Mouse (Mus musculus): Measurements from ENCODE around the gene Nphs1. TPM values are rescaled to one million over a fixed set of nuclear protein-coding genes. Genes with fewer than 3 reads are reported as not detected.

Nphs1 gene
- total and polyA plus RNA-seq, 3 experiments: 1.2 to 2.3 TPM; not detected in 1

DNA sequence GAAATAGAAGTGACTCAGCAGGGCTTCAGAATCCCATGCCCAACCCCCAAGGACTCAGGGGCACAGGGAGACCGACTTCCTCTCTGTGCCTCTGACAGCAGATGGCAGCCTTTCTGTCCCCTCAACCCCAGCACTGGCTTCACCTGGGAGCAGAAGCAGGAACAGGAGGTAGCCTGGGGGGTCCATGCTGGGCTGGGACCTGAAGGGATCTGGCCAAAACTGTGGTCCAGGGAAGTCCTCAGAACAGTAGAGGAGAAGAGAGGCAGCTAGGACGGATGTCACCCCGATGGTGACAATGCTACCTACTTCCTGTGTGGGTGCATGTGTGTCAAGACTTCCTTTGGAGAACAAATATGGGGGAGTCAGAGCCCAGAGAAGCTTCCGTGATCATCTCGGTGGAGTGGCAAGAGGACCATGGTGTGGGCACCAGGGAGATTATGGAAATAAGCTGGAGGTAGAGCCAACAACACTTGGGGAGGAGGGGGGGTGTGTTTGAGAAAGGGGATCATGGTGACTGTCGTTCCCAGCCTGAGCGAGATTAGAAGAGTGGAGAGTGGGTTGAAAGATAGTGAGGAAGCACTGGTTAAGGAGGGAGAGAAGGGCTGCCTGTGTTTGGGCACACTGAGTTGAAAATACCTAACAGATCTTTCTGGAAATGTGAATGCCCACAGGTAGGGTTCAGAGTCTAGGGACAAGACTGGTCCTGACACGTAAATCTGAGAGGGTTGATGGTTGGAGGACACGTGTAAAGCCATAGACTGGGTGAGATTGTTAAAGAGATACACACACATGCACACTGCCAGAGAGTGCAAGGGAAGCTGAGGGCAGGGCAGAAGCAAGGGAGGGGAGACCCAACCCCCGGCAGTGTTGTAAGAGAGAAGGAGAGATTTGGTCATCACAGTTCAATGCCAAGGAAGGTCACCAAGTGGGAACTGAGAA lies 38.3 kb upstream of the Nphs1 start, which contains the start of gene Hcst:
Gene Hcst (minus strand): TSS at position 294 of the 939 bp plus-strand sequence.
- H3K27me3 ChIP-seq (ENCODE audit: control insufficient read depth in 1 of 2, insufficient read depth in 2 of 2, low read length in 2 of 2): no peaks in the 10 kb centered on the region
- TF ChIP-seq CHD2 (IDR thresholded peaks at IDR 0.05; ENCODE audit: low read length): peak; percentile 55
- TF ChIP-seq ZMIZ1 (IDR thresholded peaks at IDR 0.05; ENCODE audit: low read depth, low read length): peak; percentile 63; the same call in 1 of the 2 replicates
- peak in 2 of 3 experiments; percentile 46 to 47; a peak in 3 of 6 replicates for TF ChIP-seq CTCF (IDR thresholded peaks at IDR 0.05 in 2 of 3, conservative IDR thresholded peaks at IDR 0.05 in 1 of 3; ENCODE audit: control insufficient read depth in 1 of 3, insufficient read depth in 1 of 3, low read depth in 2 of 3, low read length in 3 of 3, poor library complexity in 1 of 3, severe bottlenecking in 1 of 3)
- no peak for TF ChIP-seq KAT2A (conservative IDR thresholded peaks at IDR 0.05; ENCODE audit: low read depth, low read length)
- 0 out of 2 replicates have a peak, but pooled peaks have one; percentile 63 for TF ChIP-seq GABPA (IDR thresholded peaks at IDR 0.05; ENCODE audit: low read depth, low read length)
- peak; percentile 67 for TF ChIP-seq HCFC1 (IDR thresholded peaks at IDR 0.05; ENCODE audit: low read depth, low read length)
- TF ChIP-seq EP300 (IDR thresholded peaks at IDR 0.05; ENCODE audit: low read depth in 1 of 2, low read length in 2 of 2): peak; percentile 34 to 65
- 0 out of 2 replicates have a peak, but pooled peaks have one; percentile 27 for TF ChIP-seq GATA1 (IDR thresholded peaks at IDR 0.05; ENCODE audit: low read depth, low read length)
- peak; percentile 74 for TF ChIP-seq NELFE (IDR thresholded peaks at IDR 0.05; ENCODE audit: low read depth, low read length)
- TF ChIP-seq SIN3A (IDR thresholded peaks at IDR 0.05; ENCODE audit: low read length): peak; percentile 72
- TF ChIP-seq ELF1 (IDR thresholded peaks at IDR 0.05; ENCODE audit: low read depth, low read length): peak; percentile 59
- TF ChIP-seq E2F4 (IDR thresholded peaks at IDR 0.05; ENCODE audit: borderline replicate concordance, low read depth, low read length): no peak
- TF ChIP-seq MYC (IDR thresholded peaks at IDR 0.05; ENCODE audit: low read depth, low read length): peak; percentile 33
- 0 out of 2 replicates have a peak, but pooled peaks have one; percentile 48 for TF ChIP-seq CHD1 (IDR thresholded peaks at IDR 0.05; ENCODE audit: low read depth, low read length)
- TF ChIP-seq POLR2AphosphoS2 (IDR thresholded peaks at IDR 0.05; ENCODE audit: low read length): peak; percentile 60; the same call in 1 of the 2 replicates
- TF ChIP-seq MXI1 (IDR thresholded peaks at IDR 0.05; ENCODE audit: low read depth, low read length): no peak; the same call in none of the 2 replicates
- peak; percentile 57; the same call in 1 of the 2 replicates for TF ChIP-seq MAZ (IDR thresholded peaks at IDR 0.05; ENCODE audit: low read depth, low read length)
- TF ChIP-seq TCF12 (IDR thresholded peaks at IDR 0.05; ENCODE audit: low read depth, low read length): no peak
- TF ChIP-seq ETS1 (IDR thresholded peaks at IDR 0.05; ENCODE audit: low read depth, low read length): peak; percentile 66
- no peak for TF ChIP-seq POLR2AphosphoS5 (IDR thresholded peaks at IDR 0.05; ENCODE audit: borderline replicate concordance, low read depth, low read length)
- TF ChIP-seq POLR2A (IDR thresholded peaks at IDR 0.05; ENCODE audit: control insufficient read depth in 1 of 2, insufficient read depth in 1 of 2, low read depth in 1 of 2, low read length in 2 of 2, poor library complexity in 1 of 2): peak; percentile 62 to 67
- H3K4me1 ChIP-seq (ENCODE audit: control insufficient read depth in 1 of 2, insufficient read depth in 2 of 2, low read length in 2 of 2): peaks cover 0 to 28% of the 10 kb centered on the region in 2 experiments; a peak in 3 of 4 replicates
- H3K9me3 ChIP-seq (replicated peaks; ENCODE audit: insufficient read depth, low read length): no peaks in the 10 kb centered on the region
- peaks cover 21% of the 10 kb centered on the region for H3K79me2 ChIP-seq (ENCODE audit: control insufficient read depth, insufficient read depth, low read length, poor library complexity)
- peaks cover 1 to 19% of the 10 kb centered on the region in 2 experiments; a peak in 2 of 4 replicates for H3K36me3 ChIP-seq (ENCODE audit: control insufficient read depth in 1 of 2, insufficient read depth in 2 of 2, low read length in 2 of 2)
- peak within 1 kb of the TSS; percentile 75 to 77 for H3K4me3 ChIP-seq (ENCODE audit: control insufficient read depth in 1 of 2, insufficient read depth in 1 of 2, low read depth in 2 of 2, low read length in 2 of 2)
- peak; percentile 90 for DNase-seq (ENCODE audit: low read depth, low spot score)
- peak within 1 kb of the TSS; percentile 92 for H3K27ac ChIP-seq (ENCODE audit: control insufficient read depth, low read depth, low read length)
- H3K9ac ChIP-seq (ENCODE audit: control insufficient read depth, low read depth, low read length, poor library complexity, severe bottlenecking): peak within 1 kb of the TSS; percentile 73
